Mouse (Mus musculus): ENCODE measurements around the gene Scly. TPM values are rescaled to one million over a fixed set of nuclear protein-coding genes. Genes with fewer than 3 reads are reported as not detected.

Gene Scly
- polyA plus RNA-seq, 1 experiment from 2014 or later = 7.9 TPM

DNA sequence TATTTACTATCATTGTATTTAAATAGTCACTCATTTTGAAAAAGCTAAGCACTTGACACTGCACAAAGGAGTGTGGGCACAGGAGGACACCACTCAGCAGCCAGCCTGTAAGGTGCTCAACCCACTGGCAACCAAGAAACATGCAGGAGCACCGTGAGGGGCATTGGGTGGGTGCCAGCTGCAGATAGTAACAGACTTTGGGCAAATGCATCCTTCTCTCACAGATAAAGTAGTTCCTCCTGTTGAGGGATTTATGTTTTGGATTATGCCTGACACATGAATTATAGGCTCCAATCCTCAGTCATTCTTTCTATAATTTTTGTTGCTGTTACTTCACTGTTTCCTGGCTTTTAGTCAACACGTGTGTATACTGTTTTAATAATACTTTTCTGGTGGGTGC lies 20.7 kb upstream of the Scly start:
- Histone ChIP-seq H3K36me3 (peaks cover 39% of the 10 kb centered on the region), H3K27me3 (no peaks in the 10 kb centered on the region), H3K27ac (replicated peaks) (no peak overlapping the region), H3K9me3 (no peaks in the 10 kb centered on the region), H3K4me3 (no peak overlapping the region), H3K4me1 (no peaks in the 10 kb centered on the region), H3K4me2 (replicated peaks) (no peak overlapping the region), H3K9ac (replicated peaks) (no peak overlapping the region)
- WGBS = 86% methylated on average over 2 of the region's 2 CpGs
- ATAC-seq (replicated peaks) = no peak

DNA sequence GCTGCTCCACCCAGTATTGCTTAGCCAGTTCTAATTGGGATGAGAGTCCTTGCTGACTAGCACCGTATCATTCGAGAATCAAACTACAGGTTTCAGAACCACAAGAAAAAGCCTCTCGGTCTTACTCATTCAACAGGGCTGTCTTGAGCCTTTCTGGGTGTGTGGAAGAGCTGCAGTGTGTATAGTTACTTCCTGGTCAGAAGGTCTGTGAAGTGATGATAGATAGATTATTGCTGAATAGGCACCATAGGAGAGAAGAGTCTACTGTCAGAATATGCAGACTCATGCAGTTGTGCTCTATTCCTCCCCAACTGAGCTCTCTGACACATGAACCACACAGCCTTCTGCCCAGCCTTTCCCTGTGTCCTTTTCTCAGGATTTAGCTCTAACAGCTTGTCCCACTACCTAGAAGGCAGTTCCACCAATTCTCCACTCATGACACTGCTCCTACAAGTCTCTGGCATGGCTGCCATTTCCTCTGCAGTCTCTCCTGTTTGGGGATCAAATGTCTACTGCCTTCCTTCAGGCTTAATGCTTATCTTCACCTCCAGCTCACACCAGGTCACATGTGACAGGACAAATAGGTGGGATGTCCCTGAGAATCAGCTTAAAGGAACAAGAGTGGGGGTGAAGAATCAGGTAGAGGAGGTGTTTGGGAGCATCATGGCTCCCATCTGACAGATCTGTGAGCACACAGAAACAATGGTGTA lies 19.6 kb upstream of the Scly start:
- peaks cover 39% of the 10 kb centered on the region for H3K36me3 ChIP-seq
- ATAC-seq (replicated peaks) = no peak
- H3K4me3 ChIP-seq = no peak overlapping the region
- no peaks in the 10 kb centered on the region for H3K9me3 ChIP-seq
- H3K4me2 ChIP-seq (replicated peaks) = no peak overlapping the region
- no peaks in the 10 kb centered on the region for H3K27me3 ChIP-seq
- 93% methylated on average over 3 of the region's 3 CpGs for WGBS
- H3K4me1 ChIP-seq = no peaks in the 10 kb centered on the region
- H3K9ac ChIP-seq (replicated peaks) = no peak overlapping the region
- H3K27ac ChIP-seq (replicated peaks) = no peak overlapping the region

DNA sequence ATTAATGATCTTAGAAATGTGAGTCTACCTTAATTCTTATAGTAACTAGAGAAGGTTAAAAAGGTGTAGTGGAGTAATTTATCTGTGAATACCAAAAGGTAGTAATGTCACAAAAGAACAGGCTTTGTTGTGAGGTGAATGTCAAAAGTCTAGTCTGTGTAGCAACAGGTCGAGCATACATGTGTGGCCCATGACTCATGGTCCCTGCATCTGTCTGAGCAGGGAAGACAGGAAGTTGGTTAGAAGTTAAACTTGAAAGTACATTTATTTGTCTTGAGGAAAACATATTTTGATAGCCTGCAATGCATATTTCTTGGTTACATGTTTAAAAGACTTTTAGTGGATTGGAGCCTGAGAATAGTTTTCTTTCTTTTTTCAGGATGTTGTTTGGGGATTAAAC lies 19.0 kb upstream of the Scly start:
- H3K4me1 ChIP-seq = no peaks in the 10 kb centered on the region
- H3K4me3 ChIP-seq = no peak overlapping the region
- 86% methylated on average over 1 of the region's 1 CpGs for WGBS
- no peaks in the 10 kb centered on the region for H3K9me3 ChIP-seq
- no peaks in the 10 kb centered on the region for H3K27me3 ChIP-seq
- H3K9ac ChIP-seq (replicated peaks) = no peak overlapping the region
- no peak for ATAC-seq (replicated peaks)
- no peak overlapping the region for H3K4me2 ChIP-seq (replicated peaks)
- H3K36me3 ChIP-seq = peaks cover 39% of the 10 kb centered on the region
- no peak overlapping the region for H3K27ac ChIP-seq (replicated peaks)

DNA sequence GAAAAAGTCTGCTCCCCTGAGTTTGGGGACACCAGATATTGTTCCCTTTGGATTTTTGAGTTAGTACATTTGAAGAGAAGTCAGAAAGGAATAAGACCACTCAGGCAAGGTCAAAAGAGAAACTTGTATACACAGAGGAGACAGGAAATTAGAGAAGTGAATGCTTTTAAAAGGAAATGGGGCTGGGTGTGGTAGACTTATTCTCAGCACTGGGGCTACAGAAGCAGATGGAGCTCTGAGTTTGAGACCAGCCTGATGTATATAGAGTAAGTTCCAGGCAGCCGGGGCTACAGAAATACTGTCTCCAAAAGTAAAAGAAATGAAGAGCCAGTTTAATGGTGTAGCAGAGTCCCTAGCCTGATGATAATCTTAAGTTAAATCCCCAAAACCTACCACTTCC lies 15.6 kb upstream of the Scly start:
- 100% methylated on average over 1 of the region's 1 CpGs for WGBS
- no peak overlapping the region for H3K4me3 ChIP-seq
- H3K4me2 ChIP-seq (replicated peaks) = no peak overlapping the region
- peaks cover 36% of the 10 kb centered on the region for H3K36me3 ChIP-seq
- no peaks in the 10 kb centered on the region for H3K4me1 ChIP-seq
- H3K27me3 ChIP-seq = no peaks in the 10 kb centered on the region
- H3K27ac ChIP-seq (replicated peaks) = no peak overlapping the region
- no peak for ATAC-seq (replicated peaks)
- H3K9ac ChIP-seq (replicated peaks) = no peak overlapping the region
- no peaks in the 10 kb centered on the region for H3K9me3 ChIP-seq

DNA sequence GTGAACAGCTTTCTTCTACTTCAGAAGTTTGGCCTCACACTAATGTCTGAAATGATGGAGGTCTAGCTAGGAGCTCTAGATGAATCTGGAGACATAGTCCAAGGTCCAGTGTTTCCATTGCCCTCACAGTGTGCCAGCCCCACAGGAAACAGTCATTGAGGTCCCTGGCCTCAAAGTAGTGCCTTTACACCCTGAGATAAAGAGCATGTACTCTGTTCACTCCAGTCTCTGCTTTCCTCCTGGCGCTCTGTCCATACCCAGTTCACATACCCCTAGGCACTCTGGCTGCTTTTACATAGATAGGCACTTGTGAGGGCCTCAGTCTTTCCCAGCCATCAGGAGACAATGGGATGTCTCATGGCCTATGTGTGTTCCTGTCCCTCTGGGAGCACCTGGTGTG lies 8.8 kb upstream of the Scly start:
- 96% methylated on average over 1 of the region's 1 CpGs for WGBS
- no peak for ATAC-seq (replicated peaks)
- Histone ChIP-seq H3K36me3 (peaks cover 22% of the 10 kb centered on the region; the same call in 1 of the 2 replicates), H3K4me1 (no peaks in the 10 kb centered on the region), H3K4me3 (no peak overlapping the region), H3K9me3 (no peaks in the 10 kb centered on the region), H3K9ac (replicated peaks) (no peak overlapping the region), H3K27me3 (no peaks in the 10 kb centered on the region), H3K4me2 (replicated peaks) (no peak overlapping the region), H3K27ac (replicated peaks) (no peak overlapping the region)

DNA sequence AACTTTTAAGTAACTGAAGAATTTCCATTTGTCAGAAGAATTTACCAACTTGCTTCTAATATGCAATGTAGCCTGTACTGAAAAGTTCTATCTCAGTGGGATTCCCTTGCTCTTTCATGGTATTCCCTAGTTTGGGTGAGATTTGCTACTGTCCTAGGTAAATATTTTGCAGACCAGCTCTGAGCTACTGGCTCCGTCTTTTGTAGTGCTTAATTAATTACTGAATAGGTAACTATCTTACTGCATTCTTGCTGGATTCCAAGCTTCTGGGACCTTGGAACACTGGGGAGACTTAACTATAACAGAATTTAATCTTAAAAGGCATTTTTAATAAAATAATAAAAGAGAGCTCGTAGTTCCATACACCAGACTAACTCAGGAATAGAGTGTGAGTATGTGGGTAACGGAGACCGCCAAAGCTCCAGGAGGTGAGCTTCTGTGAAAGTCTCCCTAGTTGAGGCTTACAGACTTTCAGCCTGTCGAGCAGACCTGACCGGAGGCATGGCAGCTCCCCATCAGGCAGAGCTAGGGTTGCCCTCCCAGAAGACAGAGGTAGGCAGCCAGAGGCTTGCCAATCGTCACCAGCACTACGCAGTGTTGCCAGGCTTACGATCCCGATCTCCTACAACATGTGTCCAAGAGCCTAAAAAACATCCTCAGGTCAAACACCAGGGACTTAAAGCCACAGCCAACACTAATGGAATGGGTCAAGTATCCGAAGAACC lies 5.9 kb upstream of the Scly start:
- Histone ChIP-seq H3K27ac (replicated peaks) (no peak overlapping the region), H3K4me3 (no peak overlapping the region), H3K36me3 (peaks cover 7% of the 10 kb centered on the region; the same call in 1 of the 2 replicates), H3K4me1 (no peaks in the 10 kb centered on the region), H3K9ac (replicated peaks) (no peak overlapping the region), H3K9me3 (no peaks in the 10 kb centered on the region), H3K4me2 (replicated peaks) (no peak overlapping the region), H3K27me3 (no peaks in the 10 kb centered on the region)
- 91% methylated on average over 11 of the region's 11 CpGs for WGBS
- ATAC-seq (replicated peaks) = no peak

DNA sequence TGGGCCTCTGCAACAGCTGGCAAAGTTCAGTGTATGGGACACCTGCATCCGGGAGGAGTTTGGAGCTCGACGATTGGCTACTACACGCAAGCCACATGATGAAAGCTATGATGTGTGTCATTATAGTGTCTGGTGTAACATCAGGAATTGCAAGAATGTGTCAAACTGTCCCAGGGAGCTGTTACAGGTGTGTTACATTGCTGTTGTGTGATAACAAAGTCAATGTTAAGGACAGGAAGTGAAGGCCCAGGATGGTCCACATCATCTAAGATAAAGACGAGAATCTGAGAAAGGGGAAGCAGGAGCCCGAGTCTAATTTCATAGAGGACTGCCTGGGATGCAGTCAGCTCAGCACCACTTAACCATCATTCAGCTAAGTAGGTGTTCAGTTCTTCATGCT lies 2.6 kb upstream of the Scly start:
- Histone ChIP-seq H3K9ac (replicated peaks) (no peak overlapping the region), H3K9me3 (no peaks in the 10 kb centered on the region), H3K27me3 (no peaks in the 10 kb centered on the region), H3K36me3 (no peaks in the 10 kb centered on the region), H3K4me2 (replicated peaks) (no peak overlapping the region), H3K27ac (replicated peaks) (no peak overlapping the region), H3K4me1 (peaks cover 12% of the 10 kb centered on the region), H3K4me3 (no peak overlapping the region)
- ATAC-seq (replicated peaks) = no peak
- WGBS = 93% methylated on average over 6 of the region's 6 CpGs

DNA sequence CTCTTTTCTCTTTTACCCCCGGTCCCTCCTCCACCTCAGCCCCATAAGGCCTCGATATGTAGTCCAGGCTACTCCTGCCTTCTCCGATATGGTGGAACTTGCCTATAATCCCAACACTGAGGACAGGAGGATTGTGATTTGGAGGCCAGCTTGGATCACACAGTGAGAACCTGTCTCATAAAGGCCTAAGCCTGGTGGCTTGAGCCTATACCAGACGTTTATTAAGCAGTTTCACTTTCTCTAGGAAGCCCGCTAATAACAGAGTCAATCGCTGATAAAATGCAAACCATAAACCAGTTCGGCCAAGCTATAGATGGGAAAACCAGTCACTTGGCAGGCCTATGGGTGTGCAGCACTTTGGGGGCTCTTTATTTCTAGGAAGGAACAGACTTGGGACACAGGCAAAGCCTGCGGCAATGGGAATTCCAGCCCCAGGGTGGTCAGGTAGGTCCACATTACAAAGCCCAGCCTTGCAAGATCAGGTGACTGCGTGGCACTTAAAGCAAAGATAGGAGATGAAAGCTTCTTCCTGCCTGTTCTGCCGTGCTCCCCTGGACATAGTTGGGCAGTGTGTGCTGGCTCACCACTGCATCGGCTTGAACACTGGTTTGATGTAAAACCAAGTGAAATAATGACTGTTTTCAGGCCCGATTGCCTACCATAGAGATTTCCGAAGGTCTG lies 1.0 kb downstream of the Scly start:
- Histone ChIP-seq H3K4me3 (peak overlapping the region; percentile 83), H3K27me3 (no peaks in the 10 kb centered on the region), H3K36me3 (no peaks in the 10 kb centered on the region), H3K4me2 (replicated peaks) (peak overlapping the region; percentile 77), H3K9ac (replicated peaks) (peak overlapping the region; percentile 77; the same call in 1 of the 2 replicates), H3K4me1 (peaks cover 12% of the 10 kb centered on the region), H3K9me3 (no peaks in the 10 kb centered on the region), H3K27ac (replicated peaks) (no peak overlapping the region)
- no peak for ATAC-seq (replicated peaks)
- WGBS = 84% methylated on average over 13 of the region's 13 CpGs

DNA sequence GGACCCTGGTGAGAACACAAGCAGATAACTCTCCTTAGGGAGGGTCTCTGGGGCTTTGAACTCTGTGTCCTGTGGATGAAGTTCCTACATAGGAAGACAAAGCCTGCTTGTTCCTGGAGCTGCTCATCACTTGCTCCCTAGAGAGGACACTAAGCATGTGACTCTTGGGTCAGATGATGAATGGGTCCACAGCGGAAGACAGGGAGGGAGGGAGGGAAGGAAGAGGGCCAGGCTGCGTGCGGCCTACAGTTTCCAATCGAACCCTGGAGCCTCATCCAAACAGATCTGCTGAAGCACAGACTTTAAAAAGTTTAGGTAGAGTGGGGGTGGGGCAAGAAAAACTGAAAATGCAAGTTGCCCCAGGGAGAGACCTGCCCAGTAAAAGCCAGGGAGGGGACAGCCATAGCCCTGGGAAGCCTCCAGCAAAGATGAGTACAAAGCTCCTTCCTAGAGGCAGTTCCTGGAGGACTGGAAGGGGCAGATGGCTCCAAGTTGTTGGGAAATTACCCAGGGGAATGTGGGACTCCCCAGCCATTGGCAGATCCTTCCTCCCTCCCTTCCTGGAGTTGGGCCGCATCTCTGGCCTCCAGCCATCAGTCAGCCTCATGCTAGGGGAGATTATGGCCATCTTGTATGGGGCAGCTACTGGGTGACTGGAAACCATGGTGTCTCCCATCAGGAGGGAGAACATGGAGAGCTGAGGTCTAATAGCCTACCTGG lies 1.7 kb downstream of the Scly start:
- no peak for ATAC-seq (replicated peaks)
- Histone ChIP-seq H3K4me3 (no peak overlapping the region), H3K36me3 (no peaks in the 10 kb centered on the region), H3K4me2 (replicated peaks) (no peak overlapping the region), H3K27me3 (no peaks in the 10 kb centered on the region), H3K9ac (replicated peaks) (no peak overlapping the region), H3K4me1 (peaks cover 12% of the 10 kb centered on the region), H3K27ac (replicated peaks) (no peak overlapping the region), H3K9me3 (no peaks in the 10 kb centered on the region)
- WGBS = 87% methylated on average over 5 of the region's 5 CpGs

DNA sequence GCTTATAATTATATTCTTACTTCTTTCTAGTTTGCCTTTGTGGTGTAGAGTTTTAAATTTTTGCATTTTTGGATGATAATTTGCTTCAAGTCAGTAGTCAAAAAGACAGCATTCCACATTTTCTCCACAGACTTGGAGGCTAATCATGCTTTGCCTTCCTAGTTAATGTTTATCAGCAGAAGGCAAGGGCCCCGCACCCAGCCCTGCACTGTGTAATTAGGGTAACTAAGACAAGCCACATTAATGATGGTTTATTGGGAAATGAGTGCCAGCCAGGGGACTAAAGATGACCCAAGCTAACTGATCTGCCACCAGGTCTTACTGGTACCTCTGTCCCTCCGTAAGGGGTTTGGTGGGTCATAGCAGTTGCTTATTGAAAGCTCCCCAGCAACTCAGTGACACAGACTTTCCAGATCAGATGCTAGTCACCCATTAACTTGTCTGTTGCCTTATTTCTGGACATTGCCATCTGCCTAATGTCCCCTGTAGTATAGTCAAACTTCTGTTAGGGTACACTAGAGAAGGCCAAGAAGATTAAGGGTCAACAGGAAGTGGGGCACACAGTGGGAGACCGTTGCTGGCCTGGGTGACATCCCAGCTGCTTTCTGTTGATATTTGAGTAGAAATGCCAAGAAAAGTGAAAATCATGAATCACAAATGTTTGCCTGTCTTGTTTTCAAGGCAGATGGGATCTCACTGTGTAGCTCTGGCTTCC lies 3.2 kb downstream of the Scly start:
- Histone ChIP-seq H3K4me3 (no peak overlapping the region), H3K27ac (replicated peaks) (no peak overlapping the region), H3K9ac (replicated peaks) (no peak overlapping the region), H3K4me2 (replicated peaks) (no peak overlapping the region), H3K4me1 (peaks cover 12% of the 10 kb centered on the region), H3K27me3 (no peaks in the 10 kb centered on the region), H3K36me3 (no peaks in the 10 kb centered on the region), H3K9me3 (no peaks in the 10 kb centered on the region)
- no peak for ATAC-seq (replicated peaks)
- WGBS = 89% methylated on average over 3 of the region's 3 CpGs

DNA sequence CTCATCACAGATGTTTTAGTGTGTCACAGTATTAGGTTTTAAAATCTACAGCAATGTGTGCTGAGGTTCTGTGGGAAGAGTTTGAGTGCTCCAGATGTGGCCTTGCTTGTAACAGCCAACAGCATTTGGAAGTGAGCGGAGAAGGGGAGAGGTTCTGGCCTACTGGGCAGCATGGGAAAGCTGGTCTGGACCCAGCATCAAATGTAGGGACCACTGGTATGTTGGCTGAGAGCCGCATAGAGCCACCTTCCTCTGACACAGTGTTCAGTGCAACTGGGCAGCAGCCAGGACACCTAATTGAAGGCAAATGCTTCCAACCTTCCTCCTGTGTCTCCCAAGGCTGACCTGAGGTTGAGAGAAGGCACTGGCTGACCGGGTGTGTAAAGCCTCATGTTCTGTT lies 3.9 kb downstream of the Scly start:
- Histone ChIP-seq H3K4me1 (peaks cover 12% of the 10 kb centered on the region), H3K4me3 (no peak overlapping the region), H3K4me2 (replicated peaks) (no peak overlapping the region), H3K27ac (replicated peaks) (no peak overlapping the region), H3K9me3 (no peaks in the 10 kb centered on the region), H3K9ac (replicated peaks) (no peak overlapping the region), H3K27me3 (no peaks in the 10 kb centered on the region), H3K36me3 (no peaks in the 10 kb centered on the region; the same call in 1 of the 2 replicates)
- no peak for ATAC-seq (replicated peaks)
- WGBS = 94% methylated on average over 3 of the region's 3 CpGs
